Mouse (Mus musculus): Measurements from ENCODE around the gene Psmb2. TPM values are rescaled to one million over a fixed set of nuclear protein-coding genes. Genes with fewer than 3 reads are reported as not detected.

The Psmb2 gene
- total and polyA plus RNA-seq, 2 experiments, result 99.1 to 192 TPM

DNA sequence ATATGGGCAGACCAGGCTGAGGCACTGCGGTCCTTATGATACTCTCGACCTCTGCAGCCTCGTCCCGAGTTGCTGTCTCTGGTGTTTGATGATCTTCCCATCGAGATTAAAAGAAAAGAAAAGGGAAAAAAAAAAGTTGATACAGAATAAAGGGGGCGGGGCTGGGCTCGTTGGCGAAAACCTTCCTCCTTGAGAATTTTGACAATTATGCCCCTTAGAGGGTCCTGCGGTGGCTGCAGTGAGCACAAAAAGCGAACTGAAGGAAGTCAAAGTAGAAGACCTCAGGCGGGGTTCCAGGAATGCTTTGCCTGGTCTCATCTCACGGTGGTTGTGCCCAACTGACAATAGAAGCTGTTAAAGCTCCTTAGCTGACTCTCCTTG lies 76.8 kb downstream of the Psmb2 start:
- peaks cover 5% of the 10 kb centered on the region; the same call in 1 of the 2 replicates for H3K79me2 ChIP-seq (ENCODE audit: control insufficient read depth, insufficient read depth, low read length)
- 1% methylated on average over 12 of the region's 12 CpGs for whole genome bisulfite sequencing
- H3K27ac ChIP-seq (replicated peaks; ENCODE audit: insufficient read depth, low read depth, low read length), result peak overlapping the region; percentile 74
- H3K9ac ChIP-seq (ENCODE audit: low read depth, low read length), result peak overlapping the region; percentile 77
- H3K4me1 ChIP-seq (ENCODE audit: control insufficient read depth, insufficient read depth, low read length), result peaks cover 6% of the 10 kb centered on the region
- no peak for DNase-seq (ENCODE audit: extremely low read depth, low read depth, low spot score)
- no peak for TF ChIP-seq CTCF (IDR thresholded peaks at IDR 0.05; ENCODE audit: low read depth, low read length)
- TF ChIP-seq POLR2A (IDR thresholded peaks at IDR 0.05; ENCODE audit: extremely low read depth, insufficient read depth, low read length), result no peak
- H3K27me3 ChIP-seq (ENCODE audit: control insufficient read depth, insufficient read depth, low read length), result no peaks in the 10 kb centered on the region
- H3K36me3 ChIP-seq (ENCODE audit: control insufficient read depth, insufficient read depth, low read length), result peaks cover 6% of the 10 kb centered on the region; the same call in 1 of the 2 replicates
- H3K4me3 ChIP-seq (ENCODE audit: insufficient read depth, low read depth, low read length), result peak overlapping the region; percentile 82

DNA sequence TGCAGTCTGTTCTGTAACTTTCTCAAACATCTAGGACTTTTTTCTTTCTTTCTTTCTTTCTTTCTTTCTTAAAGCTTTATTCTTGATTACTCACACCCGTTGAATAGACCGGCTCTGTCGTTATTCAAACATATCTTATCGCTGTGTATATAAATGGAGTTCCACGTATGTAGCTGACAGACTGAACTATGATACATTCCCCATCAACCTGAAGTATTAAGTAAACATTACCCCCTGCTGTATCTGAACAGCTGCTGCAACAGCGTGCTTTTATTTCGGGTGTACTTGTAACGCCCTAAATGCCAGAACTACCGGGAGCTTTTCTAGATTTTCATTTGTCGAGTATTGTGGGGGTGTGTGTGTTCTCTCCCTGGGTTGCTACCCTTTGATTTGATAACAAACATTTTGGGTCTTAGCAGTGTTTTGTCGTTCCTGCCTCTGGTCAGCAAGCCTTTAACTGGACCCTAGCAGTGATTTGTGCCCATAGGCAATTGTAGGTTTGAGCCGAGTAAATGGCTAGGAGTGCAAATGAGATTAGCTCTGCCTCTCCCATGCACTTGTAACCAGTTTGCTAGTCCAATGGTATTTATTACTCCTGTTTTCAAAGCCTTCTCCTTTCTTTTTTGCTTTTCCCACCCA lies 77.4 kb downstream of the Psmb2 start:
- Histone ChIP-seq H3K4me3 (ENCODE audit: insufficient read depth, low read depth, low read length) (no peak overlapping the region), H3K27me3 (ENCODE audit: control insufficient read depth, insufficient read depth, low read length) (no peaks in the 10 kb centered on the region), H3K4me1 (ENCODE audit: control insufficient read depth, insufficient read depth, low read length) (peaks cover 6% of the 10 kb centered on the region), H3K27ac (replicated peaks; ENCODE audit: insufficient read depth, low read depth, low read length) (no peak overlapping the region), H3K36me3 (ENCODE audit: control insufficient read depth, insufficient read depth, low read length) (peaks cover 9% of the 10 kb centered on the region), H3K79me2 (ENCODE audit: control insufficient read depth, insufficient read depth, low read length) (peaks cover 5% of the 10 kb centered on the region; the same call in 1 of the 2 replicates), H3K9ac (ENCODE audit: low read depth, low read length) (no peak overlapping the region)
- 25% methylated on average over 12 of the region's 12 CpGs for WGBS
- DNase-seq (ENCODE audit: extremely low read depth, low read depth, low spot score), result no peak
- no peak for TF ChIP-seq CTCF (IDR thresholded peaks at IDR 0.05; ENCODE audit: low read depth, low read length)
- no peak for TF ChIP-seq POLR2A (IDR thresholded peaks at IDR 0.05; ENCODE audit: extremely low read depth, insufficient read depth, low read length)

DNA sequence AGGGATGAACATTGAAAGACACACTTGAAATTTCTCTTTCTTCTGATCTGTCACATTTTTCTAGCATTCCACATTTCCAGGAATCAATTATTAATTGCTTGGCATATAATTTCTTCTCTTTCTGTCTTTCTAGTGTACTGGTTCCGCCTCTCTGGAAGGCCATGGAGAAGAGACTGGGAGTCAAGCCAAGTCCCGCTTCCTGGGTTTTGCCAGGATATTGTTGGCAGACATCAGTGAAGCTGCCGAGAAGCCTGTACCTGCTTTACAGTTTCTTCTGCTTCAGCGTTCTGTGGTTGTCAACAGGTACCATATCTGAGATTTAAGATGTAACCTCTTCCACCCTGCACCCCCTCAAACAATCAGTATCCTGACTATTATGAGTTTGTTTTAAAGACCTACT lies 79.3 kb downstream of the Psmb2 start:
- Histone ChIP-seq H3K79me2 (ENCODE audit: control insufficient read depth, insufficient read depth, low read length) (peaks cover 5% of the 10 kb centered on the region; the same call in 1 of the 2 replicates), H3K27me3 (ENCODE audit: control insufficient read depth, insufficient read depth, low read length) (no peaks in the 10 kb centered on the region), H3K36me3 (ENCODE audit: control insufficient read depth, insufficient read depth, low read length) (peaks cover 16% of the 10 kb centered on the region), H3K4me3 (ENCODE audit: insufficient read depth, low read depth, low read length) (no peak overlapping the region), H3K9ac (ENCODE audit: low read depth, low read length) (no peak overlapping the region), H3K27ac (replicated peaks; ENCODE audit: insufficient read depth, low read depth, low read length) (no peak overlapping the region), H3K4me1 (ENCODE audit: control insufficient read depth, insufficient read depth, low read length) (peaks cover 6% of the 10 kb centered on the region)
- no peak for TF ChIP-seq CTCF (IDR thresholded peaks at IDR 0.05; ENCODE audit: low read depth, low read length)
- no peak for TF ChIP-seq POLR2A (IDR thresholded peaks at IDR 0.05; ENCODE audit: extremely low read depth, insufficient read depth, low read length)
- peak; percentile 82 for DNase-seq (ENCODE audit: extremely low read depth, low read depth, low spot score)
- WGBS, result 4% methylated on average over 4 of the region's 4 CpGs

DNA sequence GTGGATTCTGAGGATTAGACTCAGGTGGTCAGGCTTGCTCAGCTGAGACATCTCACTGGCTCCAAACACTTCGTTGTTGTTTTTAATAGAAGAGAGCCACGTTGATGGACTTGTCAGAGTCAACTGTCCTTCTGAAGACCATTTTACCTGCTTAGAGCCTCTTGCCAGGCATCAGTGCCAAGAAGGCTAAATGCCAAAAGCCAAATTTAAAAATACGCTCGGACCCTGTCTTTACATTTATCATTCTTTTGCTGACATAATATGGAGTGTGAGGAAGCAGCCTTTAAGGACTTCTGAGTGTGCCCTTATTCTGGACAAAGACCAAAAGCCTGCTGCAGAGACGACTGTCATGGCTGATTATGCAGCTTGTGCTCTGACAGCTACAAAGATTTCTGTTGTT lies 80.9 kb downstream of the Psmb2 start:
- no peak overlapping the region for H3K4me3 ChIP-seq (ENCODE audit: insufficient read depth, low read depth, low read length)
- H3K9ac ChIP-seq (ENCODE audit: low read depth, low read length), result no peak overlapping the region
- WGBS, result 62% methylated on average over 5 of the region's 5 CpGs
- H3K4me1 ChIP-seq (ENCODE audit: control insufficient read depth, insufficient read depth, low read length), result peaks cover 7% of the 10 kb centered on the region
- H3K79me2 ChIP-seq (ENCODE audit: control insufficient read depth, insufficient read depth, low read length), result peaks cover 5% of the 10 kb centered on the region; the same call in 1 of the 2 replicates
- H3K27ac ChIP-seq (replicated peaks; ENCODE audit: insufficient read depth, low read depth, low read length), result no peak overlapping the region
- no peak for DNase-seq (ENCODE audit: extremely low read depth, low read depth, low spot score)
- H3K27me3 ChIP-seq (ENCODE audit: control insufficient read depth, insufficient read depth, low read length), result no peaks in the 10 kb centered on the region
- no peak for TF ChIP-seq CTCF (IDR thresholded peaks at IDR 0.05; ENCODE audit: low read depth, low read length)
- TF ChIP-seq POLR2A (IDR thresholded peaks at IDR 0.05; ENCODE audit: extremely low read depth, insufficient read depth, low read length), result no peak
- peaks cover 16% of the 10 kb centered on the region for H3K36me3 ChIP-seq (ENCODE audit: control insufficient read depth, insufficient read depth, low read length)

Other genes starting within 250 kb of the Psmb2 start
- 8.6 and 14.3 TPM in 2 replicates for gene Ago3, start 248.1 kb upstream of the Psmb2 start, total RNA-seq (2014; rRNA removed)
- gene Ago3, start 248.1 kb upstream of the Psmb2 start, polyA plus RNA-seq (2012; rRNA removed), result 4.9 and 5.1 TPM in 2 replicates
- 6.5 and 9.8 TPM in 2 replicates for gene Ago1, start 209.0 kb upstream of the Psmb2 start, total RNA-seq (2014; rRNA removed)
- 9.7 and 9.8 TPM in 2 replicates for gene Ago1, start 209.0 kb upstream of the Psmb2 start, polyA plus RNA-seq (2012; rRNA removed)
- 2.2 and 2.3 TPM in 2 replicates for gene Ago4, start 144.2 kb upstream of the Psmb2 start, total RNA-seq (2014; rRNA removed)
- gene Ago4, start 144.2 kb upstream of the Psmb2 start, polyA plus RNA-seq (2012; rRNA removed), result 0.65 and 0.82 TPM in 2 replicates
- gene Clspn, start 120.7 kb upstream of the Psmb2 start, total RNA-seq (2014; rRNA removed), result 0.28 and 0.40 TPM in 2 replicates
- gene Clspn, start 120.7 kb upstream of the Psmb2 start, polyA plus RNA-seq (2012; rRNA removed), result 0.05 and 0.15 TPM in 2 replicates
- gene 5730409E04Rik, start 67.8 kb upstream of the Psmb2 start, total RNA-seq (2014; rRNA removed), result 3.3 and 3.7 TPM in 2 replicates
- gene 5730409E04Rik, start 67.8 kb upstream of the Psmb2 start, polyA plus RNA-seq (2012; rRNA removed), result 4.5 and 4.8 TPM in 2 replicates
- gene Tfap2e, start 58.6 kb downstream of the Psmb2 start, total RNA-seq (2014; rRNA removed), result not detected in 2 replicates
- gene Tfap2e, start 58.6 kb downstream of the Psmb2 start, polyA plus RNA-seq (2012; rRNA removed), result not detected in 2 replicates
- gene Ncdn, start 75.8 kb downstream of the Psmb2 start, total RNA-seq (2014; rRNA removed), result 2.4 and 4.2 TPM in 2 replicates
- 10.0 and 12.8 TPM in 2 replicates for gene Ncdn, start 75.8 kb downstream of the Psmb2 start, polyA plus RNA-seq (2012; rRNA removed)
- 8.9 and 12.8 TPM in 2 replicates for gene AU040320, start 75.9 kb downstream of the Psmb2 start, total RNA-seq (2014; rRNA removed)
- gene AU040320, start 75.9 kb downstream of the Psmb2 start, polyA plus RNA-seq (2012; rRNA removed), result 13.0 and 13.7 TPM in 2 replicates